Mouse (Mus musculus): ENCODE data around the gene Map7d1.

Map7d1 gene

DNA sequence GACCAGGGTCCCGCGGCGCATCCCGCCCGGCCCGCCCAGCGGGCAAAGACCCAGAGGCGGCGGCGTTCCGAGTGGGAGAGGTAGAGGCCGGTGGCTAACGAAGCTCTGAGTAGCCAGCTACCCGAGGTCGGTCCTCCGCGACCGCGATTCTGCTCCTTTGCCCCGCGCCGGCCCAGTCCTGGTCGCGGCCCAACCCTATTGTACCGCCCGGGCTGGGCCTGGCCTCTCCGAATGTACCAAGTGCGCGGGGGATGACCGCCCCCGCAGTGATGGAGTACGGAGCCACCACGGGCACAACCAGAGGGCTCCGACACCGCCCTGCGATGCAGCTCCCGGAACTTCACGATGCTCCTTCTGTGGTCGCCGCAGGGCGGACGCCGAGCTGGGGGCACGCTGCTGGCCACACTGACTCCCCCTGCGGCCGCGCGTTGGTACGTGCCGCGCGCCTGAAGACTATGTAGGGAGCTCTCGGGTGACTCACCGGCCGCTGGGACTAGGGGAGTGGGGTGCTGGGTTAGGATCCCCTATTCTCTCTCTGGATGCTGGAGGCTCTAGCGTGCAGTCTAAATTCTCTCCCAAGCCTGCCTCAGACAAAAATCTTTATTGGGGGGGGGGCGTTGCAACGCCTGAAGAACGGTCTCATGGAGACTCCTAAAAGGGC, at the start of gene Map7d1:
Map7d1 (minus strand) TSS at position 213 of the 661 bp plus-strand sequence.
- peak; percentile 89 for DNase-seq (ENCODE audit: low spot score)

DNA sequence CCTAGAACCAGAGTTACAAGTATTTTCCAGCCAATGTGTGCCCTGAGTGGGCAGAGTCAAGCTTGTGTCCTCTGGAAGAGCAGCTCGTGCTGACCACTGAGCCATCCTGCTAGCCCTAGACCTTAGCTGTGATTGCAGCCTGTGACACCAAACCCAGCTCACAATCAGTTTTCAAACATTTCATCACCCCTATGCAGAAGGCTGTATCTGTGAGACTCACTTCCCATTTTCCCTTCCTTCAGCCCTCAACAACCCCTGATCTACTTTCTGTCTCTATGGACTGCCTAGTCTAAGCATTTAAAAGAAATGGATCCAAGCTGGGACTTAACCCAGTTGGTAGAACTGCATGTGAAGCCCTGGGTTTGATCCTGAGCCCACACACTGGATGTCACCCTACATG, 49.3 kb upstream of the Map7d1 start:
- no peak for DNase-seq (ENCODE audit: low spot score)

DNA sequence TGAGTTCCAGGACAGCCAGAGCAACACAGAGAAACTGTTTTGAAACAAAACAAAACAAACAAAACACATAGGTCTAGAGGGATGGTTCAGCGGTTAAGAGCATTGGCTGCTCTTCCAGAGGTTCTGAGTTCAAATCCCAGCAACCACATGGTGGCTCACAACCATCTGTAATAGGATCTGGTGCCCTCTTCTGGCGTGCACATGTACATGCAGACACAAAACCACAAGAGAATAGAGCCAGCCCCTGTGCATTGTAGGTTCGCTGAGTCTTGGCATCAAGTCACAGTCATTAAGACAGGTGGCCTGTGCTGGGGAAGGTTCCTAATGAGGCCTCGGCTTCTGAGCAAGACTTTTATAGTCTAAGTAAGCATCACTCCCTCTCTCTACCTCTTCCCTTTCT, 47.7 kb upstream of the Map7d1 start:
- DNase-seq (ENCODE audit: low spot score): no peak

DNA sequence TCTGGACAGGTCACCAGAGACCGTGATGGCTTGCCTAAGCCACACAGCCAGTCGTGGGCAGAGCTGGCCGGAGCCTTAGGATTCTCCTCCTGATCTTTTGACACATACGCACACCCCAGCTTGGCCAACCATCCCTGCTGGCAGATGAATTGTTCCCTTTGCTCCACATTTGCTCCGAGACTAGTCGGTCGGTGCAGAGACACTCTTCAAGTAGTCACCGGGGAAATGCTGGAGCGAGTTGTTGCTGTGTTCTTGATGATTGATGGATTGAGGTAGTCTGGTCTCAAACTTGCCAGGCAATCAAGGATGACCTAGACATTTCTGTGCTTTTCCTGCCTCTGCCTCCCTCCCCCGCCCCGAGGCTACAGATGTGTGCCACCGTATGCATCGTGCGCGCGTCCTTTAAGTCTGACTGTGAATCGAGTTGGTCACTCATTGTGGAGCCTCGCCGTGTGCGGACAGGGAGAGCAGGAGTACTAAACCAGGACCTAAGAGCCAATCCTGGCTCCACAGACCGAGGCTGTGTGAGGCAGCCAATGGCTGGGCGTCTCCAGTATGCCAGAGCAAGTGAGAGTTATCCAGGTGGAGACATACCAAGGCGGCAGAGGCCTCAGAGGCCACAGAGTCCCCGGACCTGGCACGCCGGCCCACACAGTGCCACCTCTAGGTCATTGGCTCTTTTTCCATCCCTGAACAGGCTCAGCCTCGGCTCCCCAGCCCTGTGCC, 45.6 kb upstream of the Map7d1 start:
- no peak for DNase-seq (ENCODE audit: low spot score)

DNA sequence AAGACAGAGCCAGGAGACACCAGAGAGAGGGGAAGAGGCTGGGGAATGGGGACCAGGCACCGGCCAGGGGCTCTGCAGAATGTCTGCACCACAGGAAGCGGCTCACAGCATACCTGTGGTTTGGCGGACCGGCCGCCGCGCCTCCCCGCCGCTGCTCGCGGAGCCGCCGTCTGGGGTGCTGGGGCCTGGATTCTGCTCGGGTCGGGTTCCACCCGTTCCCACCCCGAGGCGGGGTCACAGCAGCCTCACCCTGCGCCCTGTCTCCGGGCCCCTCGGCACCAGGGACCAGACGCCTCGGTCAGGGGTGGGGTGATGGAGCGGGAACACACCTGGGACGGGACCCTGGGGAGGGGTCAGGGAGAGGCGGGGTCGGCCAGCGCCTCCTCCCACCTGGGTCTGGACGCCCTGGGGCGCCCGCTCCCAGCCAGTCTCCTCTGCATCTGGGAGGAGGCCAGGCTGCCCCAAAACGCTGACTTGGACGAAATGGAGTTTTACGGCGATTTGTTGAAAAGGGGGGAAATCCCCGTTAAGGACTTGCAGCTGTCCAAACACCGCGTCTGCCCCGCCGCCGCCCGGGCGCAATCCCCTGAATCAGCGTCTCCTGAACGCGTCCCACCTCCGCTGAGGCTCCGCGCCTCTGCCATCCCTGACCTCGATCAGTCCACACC, 44.9 kb upstream of the Map7d1 start:
- no peak for DNase-seq (ENCODE audit: low spot score)

DNA sequence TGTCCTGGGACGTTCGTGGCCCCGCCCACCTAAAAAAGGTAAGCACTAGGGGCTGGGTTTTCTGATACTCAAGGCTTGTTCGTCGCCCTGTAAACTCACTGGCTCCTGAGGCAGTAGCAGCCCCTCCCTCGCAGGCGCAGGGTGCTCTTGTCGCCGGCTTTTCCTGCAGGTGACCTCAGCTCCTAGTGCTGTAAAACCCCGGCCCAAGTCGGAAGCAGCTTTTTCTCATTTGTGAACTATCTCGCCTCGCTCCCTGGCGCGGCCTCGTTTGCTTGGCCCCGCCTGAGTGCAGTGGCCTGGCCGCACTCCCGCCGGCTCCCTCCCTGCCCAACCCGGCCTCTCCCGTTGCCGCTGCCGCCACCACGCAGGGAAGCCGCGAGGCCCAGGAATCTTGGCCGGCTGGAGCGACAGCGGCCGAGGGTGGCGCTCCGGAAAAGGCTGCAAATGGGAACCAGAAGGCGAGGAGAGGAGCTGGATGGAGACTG, 40.5 kb upstream of the Map7d1 start:
- no peak for DNase-seq (ENCODE audit: low spot score)

DNA sequence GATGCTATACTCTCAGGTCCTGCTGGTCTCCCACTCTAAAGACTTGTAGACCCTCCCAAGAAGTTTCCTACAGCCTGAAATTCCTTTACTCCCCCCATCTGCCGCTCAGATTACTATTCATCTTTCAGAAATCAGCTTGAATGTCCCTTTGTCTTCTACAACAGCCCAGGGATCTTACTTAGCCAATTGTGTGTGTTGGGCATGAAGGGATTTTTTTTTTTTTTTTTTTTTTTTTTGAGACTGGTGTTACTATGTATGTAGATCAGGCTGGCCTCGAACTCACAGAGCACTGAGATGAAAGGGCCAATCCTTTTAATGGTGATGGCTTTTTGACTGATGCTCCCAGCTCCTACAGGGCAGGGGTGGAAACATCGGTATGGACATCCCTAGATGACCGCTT, 39.8 kb upstream of the Map7d1 start:
- DNase-seq (ENCODE audit: low spot score): no peak

DNA sequence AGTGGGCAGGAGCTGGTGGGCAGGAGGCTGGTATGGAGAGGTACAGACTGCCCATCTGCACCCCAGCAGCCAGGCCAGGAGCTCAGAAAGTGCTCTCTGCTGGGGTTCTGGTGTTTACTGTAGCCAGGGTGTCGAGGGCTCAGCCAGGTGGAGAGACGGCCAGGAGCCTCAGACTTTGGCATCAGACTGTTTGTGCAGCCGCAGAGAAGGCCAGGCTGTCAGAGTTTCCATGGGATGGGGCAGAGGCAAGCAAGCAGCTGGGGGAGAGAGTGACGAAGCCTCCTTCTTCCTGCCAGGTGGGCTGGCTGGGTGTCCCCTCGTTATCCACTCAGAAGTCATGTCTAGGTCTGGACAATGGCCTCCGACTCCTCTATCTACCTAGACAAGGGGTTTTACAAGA, 39.0 kb upstream of the Map7d1 start:
- no peak for DNase-seq (ENCODE audit: low spot score)

DNA sequence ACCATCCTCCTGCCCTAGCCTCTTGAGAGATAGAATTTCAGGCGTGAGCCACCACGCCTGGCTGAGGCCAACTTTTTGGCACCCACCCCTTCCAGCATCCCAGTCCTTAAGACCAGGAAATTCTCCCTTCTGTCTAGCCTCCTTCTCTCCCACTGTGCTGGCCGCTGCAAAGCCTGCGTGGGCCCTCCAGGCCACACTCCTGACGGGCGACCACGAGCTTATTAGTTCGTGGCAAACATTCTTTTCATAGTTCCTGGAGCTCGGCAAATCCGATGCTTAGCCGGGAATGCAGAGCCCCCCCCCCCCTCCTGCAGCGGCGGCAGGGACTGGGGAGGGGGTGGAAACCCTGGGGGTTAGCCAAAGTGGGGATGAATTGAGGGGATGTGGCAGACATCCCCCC, 35.1 kb upstream of the Map7d1 start:
- DNase-seq (ENCODE audit: low spot score): no peak

DNA sequence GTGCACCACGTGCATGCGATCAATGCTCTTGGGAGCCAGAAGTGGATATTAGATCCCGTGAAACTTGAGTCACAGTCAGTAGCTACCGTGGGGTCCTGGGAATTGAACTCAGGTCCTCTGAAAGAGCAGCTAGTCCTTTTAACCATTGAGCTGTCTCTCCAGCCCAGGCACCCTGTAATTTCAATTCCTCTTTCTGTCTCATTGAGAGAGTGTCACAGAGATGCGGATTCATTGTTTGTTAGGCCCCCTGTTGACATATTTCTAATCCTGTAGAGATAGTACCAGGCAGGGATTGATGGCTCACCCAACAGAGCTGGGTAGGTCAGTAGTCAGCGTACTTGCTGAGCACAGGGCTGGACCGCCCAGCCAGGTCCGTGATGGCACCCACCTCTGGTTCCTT, 34.2 kb upstream of the Map7d1 start:
- no peak for DNase-seq (ENCODE audit: low spot score)

DNA sequence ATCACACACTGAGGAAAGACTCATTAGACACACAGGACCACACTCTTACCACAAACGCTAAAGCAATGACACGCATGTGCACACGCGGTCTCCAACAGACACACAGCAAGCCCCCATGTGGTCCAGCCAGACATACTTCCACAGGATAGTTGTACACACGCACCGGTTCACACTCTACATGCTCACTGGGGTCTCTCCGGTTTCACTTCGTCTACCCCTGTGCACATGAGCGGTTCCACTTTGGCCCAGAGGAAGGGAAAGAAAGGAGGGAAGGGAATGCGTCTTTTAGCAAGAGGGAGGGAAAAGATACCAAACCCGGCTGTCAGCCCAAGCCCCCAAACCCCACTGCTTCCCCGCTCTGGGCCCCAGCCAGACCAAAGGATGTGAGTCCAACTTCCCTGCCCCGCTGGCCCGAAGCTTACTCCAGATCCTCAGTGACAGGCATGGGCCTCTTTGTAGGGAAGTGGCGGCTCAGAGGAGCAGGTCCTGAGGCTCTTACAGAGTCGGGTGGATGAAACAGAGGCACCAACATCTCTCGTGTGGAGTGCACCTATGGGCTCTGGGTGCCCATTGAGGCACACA, 32.0 kb upstream of the Map7d1 start:
- no peak for DNase-seq (ENCODE audit: low spot score)

DNA sequence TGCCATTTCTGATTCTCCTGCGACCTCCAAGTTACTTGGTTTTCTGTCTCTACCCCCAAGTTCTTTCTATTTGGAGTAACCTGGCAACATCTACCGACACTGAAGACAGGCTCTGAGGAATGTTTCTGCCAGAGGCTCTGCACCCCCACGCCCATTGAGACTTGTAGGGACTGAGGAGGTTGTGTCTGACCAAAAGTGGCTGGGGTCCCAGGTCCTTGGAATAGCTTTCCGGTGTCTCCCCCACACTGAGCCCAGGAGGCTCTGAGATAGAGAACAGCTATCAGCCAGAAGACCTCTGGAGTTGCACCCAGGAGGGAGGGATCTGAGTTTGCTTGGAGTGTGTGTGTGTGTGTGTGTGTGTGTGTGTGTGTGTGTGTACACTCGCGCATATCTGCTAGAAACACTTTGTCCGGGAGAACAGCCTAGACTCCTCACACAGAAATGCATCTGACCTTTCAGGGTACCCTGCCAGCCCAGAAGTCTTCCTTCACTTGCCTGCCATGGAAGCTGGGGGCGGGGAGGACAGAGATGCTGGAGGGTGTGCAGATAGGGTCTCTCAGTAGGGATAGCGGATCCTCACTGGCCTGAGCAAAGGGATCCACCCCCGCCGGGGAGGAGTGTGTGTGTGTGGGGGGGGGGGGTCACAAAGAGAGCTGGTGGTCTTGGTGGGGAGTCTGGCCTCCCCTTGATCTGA, 31.3 kb upstream of the Map7d1 start:
- no peak for DNase-seq (ENCODE audit: low spot score)

DNA sequence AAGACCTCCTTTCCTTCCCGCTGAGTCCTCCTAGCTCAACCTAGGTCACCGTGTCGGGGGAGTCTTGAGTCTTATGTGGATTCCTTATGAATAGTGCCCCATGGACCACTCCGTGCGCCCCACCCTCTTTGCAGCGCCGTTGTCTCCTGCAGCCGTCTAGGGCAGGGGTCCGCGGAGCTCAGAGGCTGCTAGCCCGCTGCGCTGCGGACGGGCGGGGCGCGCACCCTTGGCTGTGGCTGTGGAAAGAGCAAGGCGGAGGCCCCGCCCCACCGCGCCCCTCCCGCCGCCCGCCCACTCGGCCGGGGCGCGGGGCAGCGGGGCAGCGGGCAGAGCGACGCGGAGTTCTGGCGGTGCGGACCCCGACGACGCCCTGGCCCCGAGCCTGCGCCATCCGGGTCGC, 30.3 kb upstream of the Map7d1 start, which contains the start of gene Col8a2:
Col8a2 (plus strand) TSS at position 302 of the 400 bp plus-strand sequence.
- no peak for DNase-seq (ENCODE audit: low spot score)

DNA sequence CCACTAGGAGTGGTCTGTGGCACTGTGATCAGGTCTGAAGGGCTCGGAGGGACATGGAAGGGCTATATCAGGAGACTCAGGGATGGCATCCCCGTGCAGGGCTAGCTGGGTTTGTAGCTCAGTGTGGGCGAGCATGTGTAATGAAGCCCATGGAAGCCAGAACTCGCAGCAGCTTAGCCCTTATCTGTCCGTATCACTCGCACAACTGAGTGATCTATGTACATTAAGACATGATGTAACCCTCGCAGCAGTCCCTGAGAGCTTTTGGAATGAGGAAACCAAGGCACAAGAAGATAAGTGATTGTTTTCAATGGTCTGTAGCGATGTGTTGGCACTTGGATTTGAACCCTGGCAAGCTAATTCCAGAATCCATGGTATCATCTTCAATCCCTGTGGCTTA, 27.4 kb upstream of the Map7d1 start:
- no peak for DNase-seq (ENCODE audit: low spot score)

DNA sequence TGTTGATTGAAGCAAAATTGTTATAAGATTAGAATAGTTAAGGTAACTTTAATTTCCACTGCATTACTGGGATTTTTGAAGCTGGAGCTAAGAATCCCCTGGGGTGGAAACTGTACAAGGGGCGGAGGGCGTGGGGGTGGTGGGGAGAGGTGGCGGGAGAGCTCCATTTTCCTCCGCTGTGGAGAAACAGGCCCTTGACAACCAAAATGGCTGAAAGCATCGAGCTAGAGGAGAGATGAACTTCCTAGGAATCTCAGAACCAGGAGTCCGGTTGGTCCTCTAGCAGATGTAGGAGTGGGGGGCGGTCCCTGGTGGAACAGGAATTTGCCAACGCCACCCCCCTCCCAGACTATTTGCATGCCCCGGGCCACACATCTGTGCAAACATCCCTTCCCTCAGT, 25.6 kb upstream of the Map7d1 start:
- no peak for DNase-seq (ENCODE audit: low spot score)

DNA sequence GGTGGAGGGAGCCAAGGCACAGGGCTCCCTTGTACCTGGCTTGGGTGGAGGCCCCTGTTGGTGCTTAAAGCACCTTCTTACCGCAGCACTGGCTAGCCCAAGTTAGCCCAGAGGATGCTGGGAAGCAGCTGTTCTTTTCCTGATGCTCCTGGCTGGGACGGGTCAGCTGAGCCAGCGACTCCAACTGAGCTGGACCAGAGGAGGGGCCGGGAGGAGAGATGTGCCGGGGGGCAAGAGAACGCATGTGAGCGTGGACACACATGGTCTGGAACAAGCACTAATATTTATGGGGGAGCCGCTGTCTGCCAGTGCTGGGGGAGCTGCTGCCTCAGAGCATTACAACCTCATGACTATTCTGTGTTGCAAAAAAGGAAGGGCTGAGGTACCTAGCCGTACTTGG, 22.8 kb upstream of the Map7d1 start:
- DNase-seq (ENCODE audit: low spot score): no peak

DNA sequence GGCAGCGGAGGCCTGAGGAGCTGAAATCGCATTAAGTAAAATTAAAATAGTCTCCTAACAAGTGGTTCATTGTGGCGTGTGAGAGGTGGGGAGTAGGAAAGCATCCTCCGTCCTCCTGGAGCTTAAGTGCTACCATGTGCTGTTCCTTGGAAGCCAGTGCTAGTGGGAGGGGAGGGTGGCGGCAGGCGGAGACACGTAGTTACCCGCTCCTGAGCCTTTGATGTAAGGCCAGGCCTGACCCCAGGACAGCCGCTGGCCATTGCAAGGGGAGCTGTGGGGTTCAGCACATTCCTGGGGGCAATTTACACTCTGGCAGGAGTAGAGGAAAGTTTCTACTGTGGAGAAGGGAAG, 22.4 kb upstream of the Map7d1 start:
- DNase-seq (ENCODE audit: low spot score): no peak

DNA sequence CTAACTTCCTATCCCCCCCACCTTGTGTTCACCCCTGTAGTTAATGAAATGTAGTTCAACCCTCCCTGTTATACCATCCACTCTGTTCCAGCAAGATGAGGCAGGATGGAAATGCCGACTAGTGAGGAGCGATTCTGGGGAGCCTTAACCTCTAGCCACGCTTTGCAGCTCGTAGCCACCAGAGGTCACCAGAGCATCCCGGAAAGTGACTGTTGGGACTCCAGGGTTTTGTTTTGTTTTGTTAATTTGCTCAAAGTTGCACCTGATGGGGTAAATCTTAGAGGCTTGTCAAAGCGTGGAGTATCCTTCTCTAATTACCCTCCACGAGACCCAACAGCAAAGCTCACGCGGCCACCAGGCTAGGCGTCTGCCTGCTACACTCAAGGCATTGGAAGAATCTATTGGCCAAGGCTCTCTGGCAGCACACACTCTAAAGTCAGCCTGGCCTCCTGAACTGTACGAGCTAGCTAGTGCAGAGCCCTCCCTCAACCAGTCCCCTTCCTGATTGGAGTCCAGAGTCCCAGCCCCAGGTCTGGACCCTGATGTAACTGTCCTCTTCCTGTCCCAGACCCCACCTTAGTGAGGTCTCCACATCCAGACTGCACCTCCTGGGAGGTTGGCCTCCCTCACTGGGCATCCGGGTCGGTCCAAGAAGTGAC, 21.9 kb upstream of the Map7d1 start:
- peak; percentile 44 for DNase-seq (ENCODE audit: low spot score)

DNA sequence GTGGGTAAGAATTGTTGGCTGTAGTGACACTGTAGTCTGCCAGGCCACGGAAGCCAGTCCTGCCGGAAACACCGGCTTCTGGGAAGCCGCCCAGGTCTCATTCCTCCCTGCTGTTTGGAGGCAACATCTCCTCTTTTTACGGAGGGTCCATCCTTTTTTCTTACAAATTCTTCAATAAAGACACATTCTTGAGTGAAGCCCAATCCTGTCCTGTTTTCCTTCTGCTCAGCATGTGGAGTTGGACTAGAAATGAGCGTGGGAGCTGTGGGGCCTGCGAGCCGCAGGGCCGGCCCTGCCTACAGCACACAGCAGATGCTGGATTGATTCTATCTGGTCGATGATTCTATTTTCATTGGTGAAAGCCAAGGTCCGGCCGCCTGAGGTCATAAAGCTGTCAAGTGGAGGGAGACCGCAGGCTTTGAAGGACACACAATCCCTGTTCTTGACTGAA, 19.6 kb upstream of the Map7d1 start:
- no peak for DNase-seq (ENCODE audit: low spot score)

DNA sequence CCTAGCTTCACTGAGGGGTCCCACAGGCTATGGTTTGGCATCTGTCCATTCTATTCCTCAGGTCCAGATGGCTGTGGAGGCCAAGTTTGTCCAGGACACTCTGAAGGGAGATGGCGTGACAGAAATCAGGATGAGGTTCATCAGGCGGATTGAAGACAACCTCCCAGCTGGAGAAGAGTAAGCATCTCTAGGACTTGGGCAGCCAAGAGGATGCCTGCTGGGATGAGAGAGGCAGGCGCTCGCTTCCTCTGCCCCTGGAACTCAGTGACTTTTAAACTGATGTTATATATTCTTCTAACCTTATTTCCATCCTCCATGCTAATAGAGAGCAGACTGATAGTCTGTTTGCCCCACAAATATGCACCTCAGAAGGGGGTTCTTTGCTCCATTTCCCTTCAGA, 18.9 kb upstream of the Map7d1 start:
- DNase-seq (ENCODE audit: low spot score): no peak

DNA sequence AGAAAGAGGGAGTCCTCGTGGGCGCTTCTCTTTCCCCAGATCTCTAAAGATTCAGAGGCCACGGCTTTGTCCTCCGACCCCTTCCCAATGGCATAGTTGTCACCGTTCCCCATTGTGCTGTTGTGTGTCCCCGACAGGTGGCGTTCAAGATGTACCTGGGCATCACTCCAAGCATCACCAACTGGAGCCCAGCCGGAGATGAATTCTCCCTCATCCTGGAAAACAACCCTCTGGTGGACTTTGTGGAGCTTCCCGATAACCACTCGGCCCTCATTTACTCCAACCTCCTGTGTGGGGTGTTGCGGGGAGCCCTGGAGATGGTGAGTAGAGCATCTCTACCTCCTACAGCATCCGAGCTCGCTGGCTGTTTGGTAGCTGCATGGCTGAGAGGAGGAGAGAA, 17.6 kb upstream of the Map7d1 start:
- DNase-seq (ENCODE audit: low spot score): peak; percentile 62

DNA sequence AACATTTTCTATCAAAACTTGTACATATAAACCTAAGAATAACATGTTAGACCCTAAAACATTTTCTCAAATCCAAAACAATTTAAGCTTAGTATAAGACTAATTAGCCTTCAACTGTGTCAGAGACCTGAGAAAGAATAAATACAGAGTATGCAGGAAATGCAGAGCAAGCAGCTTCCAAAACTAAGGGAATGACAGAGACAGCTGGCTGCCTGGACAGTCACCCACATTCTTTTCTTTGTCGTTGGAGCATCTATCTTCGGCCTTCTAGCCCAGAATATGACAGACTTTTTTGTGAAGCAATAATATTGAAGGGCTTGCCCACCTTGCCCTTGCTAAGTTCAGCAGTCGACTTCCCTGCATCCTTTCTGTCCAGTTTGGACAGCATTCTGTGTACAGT, 13.1 kb upstream of the Map7d1 start:
- DNase-seq (ENCODE audit: low spot score): no peak

All from layer of hippocampus, adult 11-12 months (tissue).